Comparison of ENCODE assay signal across 17 mouse cellular contexts in genomic region chr11:91479236-91479635, GRCm38 (mm10).
DNase-seq lines count a peak whose midpoint lies in the region.
"Had no signal": no experiment of that assay in that cellular context is flagged by ENCODE, and none has a peak within 500 bp of the region (broad histone marks: within the 10 kb centered on the region; RNA-seq: fewer than 3 reads in every experiment).

No protein-coding gene starts in this region.

- DNase-seq in adrenal gland, adult (ENCODE audit: inconsistent age in 2 of 2, low spot score in 1 of 2): peak; percentile 25 to 59
- no peak for DNase-seq in adrenal gland, postnatal 10 days
- DNase-seq in adrenal gland, postnatal 25 days: peak; percentile 11
- no peak for DNase-seq in adrenal gland, postnatal 14 days
- peak; percentile 5 to 24 for DNase-seq in cerebellum, postnatal 10 days
- no peak for DNase-seq in cerebellum, postnatal 36 days
- DNase-seq in ovary, adult 18-20 months (ENCODE audit: low spot score): peak; percentile 2
- no peak for DNase-seq in ovary, postnatal 10 days (ENCODE audit: low spot score)
- DNase-seq: cerebellum, adult 9-10 months; cerebellum, postnatal 25 days; embryo, embryonic 11 days; gastrocnemius, postnatal 10 days; gastrocnemius, postnatal 36 days; heart, adult 2 months; heart, postnatal 14 days; heart, postnatal 4 days; kidney, adult 18-20 months had no signal

Comparison
In these comparisons a context has a peak if more than half of its experiments do, and no peak if none do; other contexts are left out.
1. DNase-seq: peak in adrenal gland, adult (2 of 2), adrenal gland, postnatal 25 days (single experiment), cerebellum, postnatal 10 days (2 of 2) and ovary, adult 18-20 months (single experiment); none in adrenal gland, postnatal 10 days (single experiment), adrenal gland, postnatal 14 days (single experiment), cerebellum, postnatal 36 days (0 of 2) and ovary, postnatal 10 days (single experiment).